Mouse (Mus musculus) subcutaneous adipose tissue, adult 2 months (tissue): ENCODE measurements around the gene Wdr64. TPM values are rescaled to one million over a fixed set of nuclear protein-coding genes. Genes with fewer than 3 reads are reported as not detected.

ENCODE experiments used
- polyA plus RNA-seq: library from polyadenylated mRNA; depleted of rRNA; stranded (reverse); fragments of >200 nt; gene quantifications from 2 replicates; pipeline ENCODE4 v1.2.3, GENCODE M21; 2012; ENCODE audit warnings: low replicate concordance; rRNA removed

Wdr64 gene
- polyA plus RNA-seq: not detected in 2 replicates

DNA sequence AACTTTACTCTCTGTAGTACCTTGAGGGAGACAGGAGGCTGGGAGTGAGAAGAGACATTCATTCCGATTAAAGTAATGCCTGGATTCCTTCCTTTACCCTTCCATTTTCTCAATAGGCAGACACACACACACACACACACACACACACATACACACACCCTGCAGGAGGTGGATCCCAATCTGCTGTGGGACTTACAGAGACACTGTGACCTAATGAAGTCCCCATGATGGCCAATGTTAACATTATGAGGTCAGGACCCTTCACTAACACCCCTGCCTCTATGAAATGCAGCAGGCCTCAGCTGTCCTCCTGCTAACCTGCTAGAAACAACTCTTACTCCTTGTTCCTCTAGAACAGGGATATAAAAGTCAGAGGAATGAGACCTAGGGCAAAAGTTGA lies at the start of gene Wdr64:
TSS of gene Wdr64 (plus strand) at position 301 of the 400 bp plus-strand sequence.

DNA sequence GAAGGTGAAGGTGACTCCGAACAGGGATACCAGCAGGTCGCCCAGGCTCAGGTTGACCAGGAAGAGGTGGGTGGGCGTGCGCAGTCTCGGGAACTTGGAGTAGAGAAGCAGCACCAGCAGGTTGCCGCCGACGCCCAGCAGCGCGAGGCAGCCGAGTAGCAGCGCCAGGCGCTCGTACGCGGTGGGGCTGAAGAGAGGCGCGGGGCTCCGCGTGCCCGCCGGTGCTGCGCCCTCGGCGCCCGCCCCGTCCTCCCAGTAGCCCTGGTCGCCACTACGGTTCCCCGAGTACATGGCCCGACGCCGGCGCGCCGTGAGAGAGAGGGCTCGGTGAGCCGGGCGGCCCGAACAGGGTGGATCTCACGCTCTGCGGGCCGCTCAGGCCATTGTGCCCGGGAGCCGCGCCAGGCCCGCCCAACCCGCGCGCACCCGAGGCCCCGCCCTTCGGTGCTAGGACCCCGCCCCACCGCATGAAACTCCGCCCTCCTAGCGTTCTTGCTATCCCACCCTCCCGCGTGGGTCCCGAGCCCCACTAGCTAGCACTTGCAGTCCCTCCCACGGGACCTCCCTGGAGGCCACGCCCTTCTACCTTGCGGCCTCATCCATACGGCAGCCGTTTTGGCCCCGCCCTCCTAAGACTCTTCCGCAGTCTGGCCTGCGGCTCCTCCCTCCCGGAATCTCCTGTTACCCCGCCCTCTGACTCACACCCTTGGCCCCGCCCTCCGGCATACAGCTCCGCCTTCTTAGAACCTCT lies 6.0 kb upstream of the Wdr64 start, which contains the start of the genes Opn3 and Chml:
TSS of gene Opn3 (minus strand) at position 531 of the 751 bp plus-strand sequence.
TSS of gene Chml (minus strand) at position 656 of the 751 bp plus-strand sequence.

Other genes starting within 250 kb of the Wdr64 start
- 2.1 and 3.7 TPM in 2 replicates for gene Rgs7, start 206.1 kb upstream of the Wdr64 start, polyA plus RNA-seq
- gene Kmo, start 78.2 kb upstream of the Wdr64 start, polyA plus RNA-seq: 1.3 and 1.5 TPM in 2 replicates
- 51.6 and 95.1 TPM in 2 replicates for gene Fh1, start 73.0 kb upstream of the Wdr64 start, polyA plus RNA-seq
- 16.2 and 50.2 TPM in 2 replicates for gene Opn3, start 5.8 kb upstream of the Wdr64 start, polyA plus RNA-seq
- 2.6 and 22.5 TPM in 2 replicates for gene Chml, start 5.7 kb upstream of the Wdr64 start, polyA plus RNA-seq
- gene Exo1, start 182.0 kb downstream of the Wdr64 start, polyA plus RNA-seq: 0.04 and 1.6 TPM in 2 replicates
- gene Gm38100, start 221.7 kb downstream of the Wdr64 start, polyA plus RNA-seq: not detected in 2 replicates